Mouse (Mus musculus) liver (tissue): ENCODE data around the gene H2al1g.
"Not testable (repeated sequence)": the region's sequence is repeated elsewhere in the genome, so short reads cannot be mapped to it uniquely, and the experiment has no call there.

Experiments used
- DNase-seq: peaks from one replicate; pipeline ENCODE4 v3.0.0-alpha.2; 2020; ENCODE audit warnings: mixed read lengths

The H2al1g gene

DNA sequence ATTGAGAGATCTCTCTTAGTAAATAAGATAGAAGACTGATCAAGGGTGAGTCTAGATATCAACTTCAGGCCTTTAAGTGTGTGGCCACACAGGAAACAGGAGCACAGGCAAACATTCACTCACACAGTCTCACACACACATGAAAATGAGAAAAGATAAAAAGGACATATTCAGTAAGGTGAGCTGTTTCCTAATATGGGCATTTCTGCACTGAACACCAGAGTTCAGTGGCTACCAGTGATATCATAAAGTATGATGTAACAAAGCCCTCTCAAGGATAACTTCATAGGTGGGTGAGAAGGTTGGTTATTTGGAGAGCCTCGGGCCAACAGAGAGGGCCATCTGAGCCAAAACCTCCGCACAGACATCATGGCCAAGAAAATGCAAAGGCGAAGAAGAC is at the start of gene H2al1g:
H2al1g (plus strand) TSS at position 301 of the 400 bp plus-strand sequence.
- DNase-seq, result not testable (repeated sequence)

- DNase-seq, result no peak
Observed at GRCm38 (mm10) chrX:11269074-11269473, 49.0 kb upstream of the H2al1g start.

- no peak for DNase-seq
Observed at GRCm38 (mm10) chrX:11273190-11273589, 44.9 kb upstream of the H2al1g start.

- DNase-seq, result no peak
Observed at GRCm38 (mm10) chrX:11277083-11277482, 41.0 kb upstream of the H2al1g start.

GRCm38 (mm10) chrX:11280741-11281140 is 37.3 kb upstream of the H2al1g start:
- DNase-seq, result no peak

DNA sequence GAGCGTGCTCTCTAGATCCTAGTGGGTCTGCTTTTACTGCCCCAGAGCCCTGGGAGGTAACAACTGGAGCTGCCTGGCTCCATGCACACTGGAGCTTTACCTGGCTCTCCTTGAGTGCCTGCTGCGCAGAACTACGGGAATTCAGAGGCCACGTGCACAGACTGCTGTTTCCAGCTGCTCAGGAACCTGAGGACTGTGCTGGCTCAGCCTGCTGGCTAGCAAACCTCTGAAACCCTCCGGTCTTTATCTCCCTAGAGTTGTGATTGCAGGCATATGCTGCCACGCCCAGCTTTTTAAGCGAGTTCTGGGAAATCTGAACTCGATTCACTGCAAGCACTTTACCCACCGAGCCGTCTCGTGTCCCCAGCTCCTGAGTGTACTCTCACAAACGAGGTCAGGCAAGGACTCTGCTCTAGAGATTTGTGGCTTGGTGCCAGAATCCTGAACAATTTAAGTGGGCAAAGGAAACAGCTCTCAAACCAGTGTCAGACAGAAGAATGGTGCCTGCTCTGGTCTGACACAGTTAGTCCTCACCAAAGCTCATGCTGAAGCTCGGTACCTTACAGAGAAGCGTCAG is 29.7 kb upstream of the H2al1g start:
- DNase-seq, result no peak

DNA sequence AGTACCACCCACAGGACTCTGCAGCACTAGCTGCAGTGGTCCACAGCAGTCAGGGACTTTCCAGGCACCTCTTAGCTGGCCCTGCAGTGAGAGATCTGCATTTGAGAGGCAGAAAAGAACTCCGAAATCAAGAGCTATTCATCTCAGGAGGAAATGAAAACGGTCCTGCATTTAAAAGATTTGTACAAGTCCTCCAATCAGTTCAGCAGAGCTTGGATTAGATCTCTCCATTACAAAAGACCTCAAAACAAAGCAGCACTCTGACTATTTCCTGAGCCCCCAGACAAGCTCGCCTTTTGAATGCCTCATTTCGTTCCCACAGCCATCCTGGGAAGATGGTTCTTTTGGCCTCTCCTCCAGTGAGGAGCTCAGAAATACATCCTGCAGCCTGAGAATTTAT is 28.8 kb upstream of the H2al1g start:
- DNase-seq, result no peak

DNA sequence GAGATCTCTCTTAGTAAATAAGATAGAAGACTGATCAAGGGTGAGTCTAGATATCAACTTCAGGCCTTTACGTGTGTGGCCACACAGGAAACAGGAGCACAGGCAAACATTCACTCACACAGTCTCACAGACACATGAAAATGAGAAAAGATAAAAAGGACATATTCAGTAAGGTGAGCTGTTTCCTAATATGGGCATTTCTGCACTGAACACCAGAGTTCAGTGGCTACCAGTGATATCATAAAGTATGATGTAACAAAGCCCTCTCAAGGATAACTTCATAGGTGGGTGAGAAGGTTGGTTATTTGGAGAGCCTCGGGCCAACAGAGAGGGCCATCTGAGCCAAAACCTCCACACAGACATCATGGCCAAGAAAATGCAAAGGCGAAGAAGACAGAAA is 19.1 kb upstream of the H2al1g start, which contains the start of gene H2al1a:
H2al1a (plus strand) TSS at position 301 of the 400 bp plus-strand sequence.
- DNase-seq, result not testable (repeated sequence)

- not testable (repeated sequence) for DNase-seq
Observed at GRCm38 (mm10) chrX:11302132-11302531, 15.9 kb upstream of the H2al1g start, which contains the start of gene H2al1b. Gene H2al1b, plus strand, starts transcription at chrX:11302432.

GRCm38 (mm10) chrX:11305355-11305754 is 12.7 kb upstream of the H2al1g start, which contains the start of gene H2al1c:
Gene H2al1c, plus strand, starts transcription at chrX:11305655.
- DNase-seq, result not testable (repeated sequence)

GRCm38 (mm10) chrX:11308524-11308923 is 9.5 kb upstream of the H2al1g start, which contains the start of gene H2al1d:
Gene H2al1d, plus strand, starts transcription at chrX:11308824.
- DNase-seq, result not testable (repeated sequence)

DNA sequence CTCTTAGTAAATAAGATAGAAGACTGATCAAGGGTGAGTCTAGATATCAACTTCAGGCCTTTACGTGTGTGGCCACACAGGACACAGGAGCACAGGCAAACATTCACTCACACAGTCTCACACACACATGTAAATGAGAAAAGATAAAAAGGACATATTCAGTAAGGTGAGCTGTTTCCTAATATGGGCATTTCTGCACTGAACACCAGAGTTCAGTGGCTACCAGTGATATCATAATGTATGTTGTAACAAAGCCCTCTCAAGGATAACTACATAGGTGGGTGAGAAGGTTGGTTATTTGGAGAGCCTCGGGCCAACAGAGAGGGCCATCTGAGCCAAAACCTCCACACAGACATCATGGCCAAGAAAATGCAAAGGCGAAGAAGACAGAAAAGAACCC is 6.4 kb upstream of the H2al1g start, which contains the start of gene H2al1e:
H2al1e (plus strand) TSS at position 301 of the 400 bp plus-strand sequence.
- not testable (repeated sequence) for DNase-seq

- not testable (repeated sequence) for DNase-seq
Observed at GRCm38 (mm10) chrX:11314858-11315257, 3.2 kb upstream of the H2al1g start, which contains the start of gene H2al1f. Gene H2al1f, plus strand, starts transcription at chrX:11315158.

GRCm38 (mm10) chrX:11321192-11321591 is 3.1 kb downstream of the H2al1g start, which contains the start of gene H2al1h:
Gene H2al1h, plus strand, starts transcription at chrX:11321492.
- DNase-seq, result not testable (repeated sequence)

DNA sequence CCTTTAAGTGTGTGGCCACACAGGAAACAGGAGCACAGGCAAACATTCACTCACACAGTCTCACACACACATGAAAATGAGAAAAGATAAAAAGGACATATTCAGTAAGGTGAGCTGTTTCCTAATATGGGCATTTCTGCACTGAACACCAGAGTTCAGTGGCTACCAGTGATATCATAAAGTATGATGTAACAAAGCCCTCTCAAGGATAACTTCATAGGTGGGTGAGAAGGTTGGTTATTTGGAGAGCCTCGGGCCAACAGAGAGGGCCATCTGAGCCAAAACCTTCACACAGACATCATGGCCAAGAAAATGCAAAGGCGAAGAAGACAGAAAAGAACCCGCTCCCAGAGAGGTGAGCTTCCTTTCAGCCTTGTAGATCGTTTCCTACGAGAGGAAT is 6.3 kb downstream of the H2al1g start, which contains the start of gene H2al1i:
H2al1i (plus strand) TSS at position 301 of the 400 bp plus-strand sequence.
- DNase-seq, result not testable (repeated sequence)

DNA sequence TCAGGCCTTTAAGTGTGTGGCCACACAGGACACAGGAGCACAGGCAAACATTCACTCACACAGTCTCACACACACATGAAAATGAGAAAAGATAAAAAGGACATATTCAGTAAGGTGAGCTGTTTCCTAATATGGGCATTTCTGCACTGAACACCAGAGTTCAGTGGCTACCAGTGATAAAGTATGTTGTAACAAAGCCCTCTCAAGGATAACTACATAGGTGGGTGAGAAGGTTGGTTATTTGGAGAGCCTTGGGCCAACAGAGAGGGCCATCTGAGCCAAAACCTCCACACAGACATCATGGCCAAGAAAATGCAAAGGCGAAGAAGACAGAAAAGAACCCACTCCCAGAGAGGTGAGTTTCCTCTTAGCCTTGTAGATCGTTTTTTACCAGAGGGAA is 9.5 kb downstream of the H2al1g start, which contains the start of gene H2al1j:
H2al1j (plus strand) TSS at position 301 of the 400 bp plus-strand sequence.
- DNase-seq, result not testable (repeated sequence)

DNA sequence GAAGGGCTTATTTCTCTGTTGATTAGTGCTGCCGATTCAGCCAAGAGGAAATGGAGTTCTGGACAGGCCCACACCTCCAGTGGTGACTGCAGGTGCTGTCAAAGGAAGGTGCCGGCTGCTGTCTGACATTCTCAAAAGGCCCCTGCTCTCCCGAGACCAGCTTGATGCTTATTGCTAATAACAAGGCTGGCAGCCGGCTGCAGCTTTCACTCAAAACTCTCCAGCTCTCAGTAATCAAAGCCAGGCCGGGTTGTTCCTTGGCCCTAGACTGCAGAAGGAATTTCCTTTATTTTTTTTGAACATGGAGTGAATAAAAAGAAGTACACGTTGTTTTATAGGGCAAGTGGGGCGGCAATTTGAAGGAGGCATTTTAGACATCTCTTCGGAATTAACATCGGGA is 27.7 kb downstream of the H2al1g start:
- DNase-seq, result no peak

GRCm38 (mm10) chrX:11346756-11347155 is 28.7 kb downstream of the H2al1g start:
- DNase-seq, result no peak

- no peak for DNase-seq
Observed at GRCm38 (mm10) chrX:11360823-11361222, 42.8 kb downstream of the H2al1g start.

- DNase-seq, result no peak
Observed at GRCm38 (mm10) chrX:11361261-11361660, 43.2 kb downstream of the H2al1g start.

GRCm38 (mm10) chrX:11363890-11364289 is 45.8 kb downstream of the H2al1g start:
- no peak for DNase-seq

DNA sequence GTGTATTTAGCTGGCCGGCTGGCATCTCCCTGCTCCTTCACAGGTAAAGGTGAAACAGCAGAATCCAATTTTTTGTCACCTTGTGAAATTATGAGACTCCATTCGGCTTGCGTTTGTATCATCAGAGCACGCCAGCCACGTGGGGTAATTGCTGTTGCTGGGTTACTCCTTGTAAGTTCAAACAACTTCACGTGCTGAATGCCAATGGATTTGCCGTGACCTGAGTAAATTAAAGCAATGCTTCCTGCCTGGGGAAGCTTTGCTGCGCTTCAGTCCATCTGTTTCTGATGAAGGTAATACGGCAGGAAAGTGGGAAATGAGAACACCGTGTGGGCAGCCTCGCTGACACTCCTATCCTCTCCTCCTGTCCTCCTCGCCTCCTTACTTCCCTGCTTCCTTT is 47.1 kb downstream of the H2al1g start:
- DNase-seq, result no peak
